Mouse (Mus musculus) natural killer cell, adult 2 months (primary cell): ENCODE results near the gene Gm12166.

Experiments used
- DNase-seq, 2 experiments: peaks; one replicate each; pipeline ENCODE4 v3.0.0; 2022; ENCODE audit warnings: low spot score in 2 of 2

Gm12166 gene

DNA sequence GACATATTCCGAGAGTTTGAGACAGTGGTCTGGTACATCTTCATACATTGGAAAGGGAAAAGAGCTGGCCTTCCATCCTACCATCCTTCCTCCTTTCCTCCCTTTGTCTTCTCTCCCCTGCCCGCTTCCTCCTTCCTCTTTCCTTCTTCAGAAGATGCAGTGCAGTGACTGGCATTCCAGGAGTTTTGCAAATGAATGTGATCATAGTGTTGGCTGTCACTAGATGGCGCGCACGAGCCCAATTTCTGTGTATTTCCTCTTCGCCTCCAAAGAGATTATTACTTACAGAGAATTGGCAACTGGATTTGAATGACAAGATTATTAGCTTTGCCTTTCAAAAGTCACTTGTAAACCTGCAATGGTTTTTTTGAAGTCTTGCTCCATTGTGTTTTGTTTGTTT is 36.1 kb downstream of the Gm12166 start:
- peak in 1 of 2 experiments; percentile 34 for DNase-seq
